Mouse (Mus musculus): ENCODE measurements at regions not wholly inside any gene's neighbourhood (a gene's known extent, or its start where the extent isn't known, plus 50 kb on each side); places are given as distances from the start of the nearest gene placed in this dataset.

- H3K36me3 ChIP-seq (ENCODE audit: control insufficient read depth, insufficient read depth, low read length) = no peaks in the 10 kb centered on the region
- no peak overlapping the region for H3K4me3 ChIP-seq (ENCODE audit: control insufficient read depth, low read depth, low read length)
- TF ChIP-seq CTCF (IDR thresholded peaks at IDR 0.05; ENCODE audit: control insufficient read depth, insufficient read depth, insufficient replicate concordance, low read depth, low read length) (no peak), POLR2A (IDR thresholded peaks at IDR 0.05; ENCODE audit: control insufficient read depth, low read depth, low read length) (no peak)
- no peaks in the 10 kb centered on the region for H3K4me1 ChIP-seq (ENCODE audit: control insufficient read depth, insufficient read depth, low read length)
- no peaks in the 10 kb centered on the region for H3K27me3 ChIP-seq (ENCODE audit: control insufficient read depth, insufficient read depth, low read length)
- H3K27ac ChIP-seq (ENCODE audit: control insufficient read depth, insufficient read depth, low read depth, low read length) = no peak overlapping the region
Measured at GRCm38 (mm10) chr7:64074186-64074585, 79.4 kb upstream of the Trpm1 start.

- no peak overlapping the region for H3K4me3 ChIP-seq (ENCODE audit: control insufficient read depth, low read depth, low read length)
- no peaks in the 10 kb centered on the region for H3K36me3 ChIP-seq (ENCODE audit: control insufficient read depth, insufficient read depth, low read length)
- no peaks in the 10 kb centered on the region for H3K4me1 ChIP-seq (ENCODE audit: control insufficient read depth, insufficient read depth, low read length)
- TF ChIP-seq POLR2A (IDR thresholded peaks at IDR 0.05; ENCODE audit: control insufficient read depth, low read depth, low read length) (no peak), CTCF (IDR thresholded peaks at IDR 0.05; ENCODE audit: control insufficient read depth, insufficient read depth, insufficient replicate concordance, low read depth, low read length) (no peak)
- no peaks in the 10 kb centered on the region for H3K27me3 ChIP-seq (ENCODE audit: control insufficient read depth, insufficient read depth, low read length)
- no peak overlapping the region for H3K27ac ChIP-seq (ENCODE audit: control insufficient read depth, insufficient read depth, low read depth, low read length)
Measured at GRCm38 (mm10) chr7:64073781-64074180, 79.9 kb upstream of the Trpm1 start.

- Histone ChIP-seq H3K4me3 (ENCODE audit: control insufficient read depth, low read depth, low read length) (no peak overlapping the region), H3K27me3 (ENCODE audit: control insufficient read depth, insufficient read depth, low read length) (no peaks in the 10 kb centered on the region), H3K27ac (ENCODE audit: control insufficient read depth, insufficient read depth, low read depth, low read length) (no peak overlapping the region), H3K4me1 (ENCODE audit: control insufficient read depth, insufficient read depth, low read length) (no peaks in the 10 kb centered on the region), H3K36me3 (ENCODE audit: control insufficient read depth, insufficient read depth, low read length) (no peaks in the 10 kb centered on the region)
- TF ChIP-seq CTCF (IDR thresholded peaks at IDR 0.05; ENCODE audit: control insufficient read depth, insufficient read depth, insufficient replicate concordance, low read depth, low read length) (no peak), POLR2A (IDR thresholded peaks at IDR 0.05; ENCODE audit: control insufficient read depth, low read depth, low read length) (no peak)
Measured at GRCm38 (mm10) chr7:64070930-64071329, 82.7 kb upstream of the Trpm1 start.

GRCm38 (mm10) chr7:64065529-64066247 is 87.9 kb upstream of the Trpm1 start:
- H3K4me1 ChIP-seq (ENCODE audit: control insufficient read depth, insufficient read depth, low read length) = peaks cover 13% of the 10 kb centered on the region
- no peaks in the 10 kb centered on the region for H3K36me3 ChIP-seq (ENCODE audit: control insufficient read depth, insufficient read depth, low read length)
- H3K27me3 ChIP-seq (ENCODE audit: control insufficient read depth, insufficient read depth, low read length) = no peaks in the 10 kb centered on the region
- no peak for TF ChIP-seq CTCF (IDR thresholded peaks at IDR 0.05; ENCODE audit: control insufficient read depth, insufficient read depth, insufficient replicate concordance, low read depth, low read length)
- peak; percentile 60; the same call in 1 of the 2 replicates for TF ChIP-seq POLR2A (IDR thresholded peaks at IDR 0.05; ENCODE audit: control insufficient read depth, low read depth, low read length)
- H3K27ac ChIP-seq (ENCODE audit: control insufficient read depth, insufficient read depth, low read depth, low read length) = peak overlapping the region; percentile 79
- H3K4me3 ChIP-seq (ENCODE audit: control insufficient read depth, low read depth, low read length) = peak overlapping the region; percentile 65

GRCm38 (mm10) chr7:64064460-64065241 is 89.0 kb upstream of the Trpm1 start:
- Histone ChIP-seq H3K4me3 (ENCODE audit: control insufficient read depth, low read depth, low read length) (peak overlapping the region; percentile 30), H3K27me3 (ENCODE audit: control insufficient read depth, insufficient read depth, low read length) (no peaks in the 10 kb centered on the region), H3K36me3 (ENCODE audit: control insufficient read depth, insufficient read depth, low read length) (no peaks in the 10 kb centered on the region), H3K4me1 (ENCODE audit: control insufficient read depth, insufficient read depth, low read length) (peaks cover 13% of the 10 kb centered on the region), H3K27ac (ENCODE audit: control insufficient read depth, insufficient read depth, low read depth, low read length) (no peak overlapping the region)
- TF ChIP-seq POLR2A (IDR thresholded peaks at IDR 0.05; ENCODE audit: control insufficient read depth, low read depth, low read length) (no peak), CTCF (IDR thresholded peaks at IDR 0.05; ENCODE audit: control insufficient read depth, insufficient read depth, insufficient replicate concordance, low read depth, low read length) (no peak)

- Histone ChIP-seq H3K4me1 (ENCODE audit: control insufficient read depth, insufficient read depth, low read length) (peaks cover 15% of the 10 kb centered on the region), H3K36me3 (ENCODE audit: control insufficient read depth, insufficient read depth, low read length) (no peaks in the 10 kb centered on the region), H3K4me3 (ENCODE audit: control insufficient read depth, low read depth, low read length) (no peak overlapping the region), H3K27me3 (ENCODE audit: control insufficient read depth, insufficient read depth, low read length) (no peaks in the 10 kb centered on the region), H3K27ac (ENCODE audit: control insufficient read depth, insufficient read depth, low read depth, low read length) (no peak overlapping the region)
- TF ChIP-seq POLR2A (IDR thresholded peaks at IDR 0.05; ENCODE audit: control insufficient read depth, low read depth, low read length) (no peak), CTCF (IDR thresholded peaks at IDR 0.05; ENCODE audit: control insufficient read depth, insufficient read depth, insufficient replicate concordance, low read depth, low read length) (no peak)
Measured at GRCm38 (mm10) chr7:64061170-64061569, 92.5 kb upstream of the Trpm1 start.

GRCm38 (mm10) chr7:64060582-64060981 is 93.1 kb upstream of the Trpm1 start:
- no peak for TF ChIP-seq POLR2A (IDR thresholded peaks at IDR 0.05; ENCODE audit: control insufficient read depth, low read depth, low read length)
- no peak for TF ChIP-seq CTCF (IDR thresholded peaks at IDR 0.05; ENCODE audit: control insufficient read depth, insufficient read depth, insufficient replicate concordance, low read depth, low read length)
- Histone ChIP-seq H3K4me1 (ENCODE audit: control insufficient read depth, insufficient read depth, low read length) (peaks cover 13% of the 10 kb centered on the region), H3K27ac (ENCODE audit: control insufficient read depth, insufficient read depth, low read depth, low read length) (no peak overlapping the region), H3K4me3 (ENCODE audit: control insufficient read depth, low read depth, low read length) (no peak overlapping the region), H3K36me3 (ENCODE audit: control insufficient read depth, insufficient read depth, low read length) (no peaks in the 10 kb centered on the region), H3K27me3 (ENCODE audit: control insufficient read depth, insufficient read depth, low read length) (no peaks in the 10 kb centered on the region)

All from testis, adult 2 months (tissue).